Mouse (Mus musculus) CH12.LX (cell line): ENCODE measurements around the gene Col25a1.

ENCODE experiments used
- CHD1 ChIP-seq: IDR thresholded peaks from 2 replicates; pipeline ENCODE4 v1.6.1; 2012; ENCODE audit warnings: low read depth, low read length, improper control_type of control experiment, inconsistent platforms
- CTCF ChIP-seq, 2 experiments: IDR thresholded peaks in 1 of 2; conservative IDR thresholded peaks in 1 of 2; 2 replicates each; pipeline ENCODE4 v1.5.1; 2011 to 2012; ENCODE audit warnings: low read depth in 2 of 2, low read length in 2 of 2, improper control_type of control experiment in 1 of 2, inconsistent platforms in 1 of 2, mild to moderate bottlenecking in 1 of 2, moderate library complexity in 1 of 2
- EP300 ChIP-seq: IDR thresholded peaks from 2 replicates; pipeline ENCODE4 v1.6.1; 2011; ENCODE audit warnings: low read length, improper control_type of control experiment
- ETS1 ChIP-seq: conservative IDR thresholded peaks from 2 replicates; pipeline ENCODE4 v1.6.1; 2012; ENCODE audit warnings: low read depth, mild to moderate bottlenecking, inconsistent platforms, low read length, improper control_type of control experiment, moderate library complexity
- GABPA ChIP-seq: IDR thresholded peaks from 2 replicates; pipeline ENCODE4 v1.6.1; 2012; ENCODE audit warnings: low read depth, low read length, improper control_type of control experiment, inconsistent platforms; ENCODE audit not compliant: insufficient replicate concordance
- IRF4 ChIP-seq: IDR thresholded peaks from 2 replicates; pipeline ENCODE4 v1.6.1; 2014; ENCODE audit warnings: low read depth, mild to moderate bottlenecking, inconsistent platforms, low read length, improper control_type of control experiment
- MAZ ChIP-seq: IDR thresholded peaks from 2 replicates; pipeline ENCODE4 v1.6.1; 2012; ENCODE audit warnings: low read depth, mild to moderate bottlenecking, inconsistent platforms, low read length, improper control_type of control experiment, moderate library complexity
- POLR2A ChIP-seq: IDR thresholded peaks from 2 replicates; pipeline ENCODE4 v1.6.1; 2011; ENCODE audit warnings: low read depth, mild to moderate bottlenecking, improper control_type of control experiment, low read length
- RCOR1 ChIP-seq: conservative IDR thresholded peaks from 2 replicates; pipeline ENCODE4 v1.6.1; 2012; ENCODE audit warnings: low read depth, mild to moderate bottlenecking, inconsistent platforms, low read length, improper control_type of control experiment
- USF1 ChIP-seq: IDR thresholded peaks from 2 replicates; pipeline ENCODE4 v1.6.1; 2014; ENCODE audit warnings: low read depth, mild to moderate bottlenecking, inconsistent platforms, low read length, improper control_type of control experiment
- ZC3H11A ChIP-seq: IDR thresholded peaks from 2 replicates; pipeline ENCODE4 v1.6.1; 2012; ENCODE audit warnings: low read depth, mild to moderate bottlenecking, inconsistent platforms, low read length, improper control_type of control experiment
- ZKSCAN1 ChIP-seq: IDR thresholded peaks from 2 replicates; pipeline ENCODE4 v1.6.1; 2012; ENCODE audit warnings: low read depth, inconsistent platforms, low read length, improper control_type of control experiment, borderline replicate concordance
- ZMIZ1 ChIP-seq: IDR thresholded peaks from 2 replicates; pipeline ENCODE4 v1.6.1; 2012; ENCODE audit warnings: low read depth, mild to moderate bottlenecking, inconsistent platforms, low read length, improper control_type of control experiment

GRCm38 (mm10) chr3:130131201-130131600 is at the start of gene Col25a1:
- TF ChIP-seq ETS1: no peak
- TF ChIP-seq USF1: no peak
- TF ChIP-seq EP300: no peak
- no peak for TF ChIP-seq CTCF (conservative IDR thresholded peaks at IDR 0.05 in 1 of 2, IDR thresholded peaks at IDR 0.05 in 1 of 2; ENCODE audit: low read depth in 2 of 2, low read length in 2 of 2)
- no peak for TF ChIP-seq ZMIZ1
- no peak for TF ChIP-seq IRF4
- no peak for TF ChIP-seq POLR2A
- TF ChIP-seq ZC3H11A: no peak
- TF ChIP-seq CHD1: no peak
- no peak for TF ChIP-seq MAZ
- TF ChIP-seq RCOR1: no peak
- no peak for TF ChIP-seq ZKSCAN1
- no peak for TF ChIP-seq GABPA
